Mouse (Mus musculus) yolk sac, embryonic 10.5 days (tissue): Measurements from ENCODE around the gene Stx2.
"Not testable (repeated sequence)": the region's sequence is repeated elsewhere in the genome, so short reads cannot be mapped to it uniquely, and the experiment has no call there.

Experiments
- DNase-seq: peaks from one replicate; pipeline ENCODE4 v3.0.0-alpha.2; 2017; ENCODE audit warnings: low spot score

The Stx2 gene

GRCm38 (mm10) chr5:129009577-129009976 lies 1.2 kb upstream of the Stx2 start:
- DNase-seq = no peak

DNA sequence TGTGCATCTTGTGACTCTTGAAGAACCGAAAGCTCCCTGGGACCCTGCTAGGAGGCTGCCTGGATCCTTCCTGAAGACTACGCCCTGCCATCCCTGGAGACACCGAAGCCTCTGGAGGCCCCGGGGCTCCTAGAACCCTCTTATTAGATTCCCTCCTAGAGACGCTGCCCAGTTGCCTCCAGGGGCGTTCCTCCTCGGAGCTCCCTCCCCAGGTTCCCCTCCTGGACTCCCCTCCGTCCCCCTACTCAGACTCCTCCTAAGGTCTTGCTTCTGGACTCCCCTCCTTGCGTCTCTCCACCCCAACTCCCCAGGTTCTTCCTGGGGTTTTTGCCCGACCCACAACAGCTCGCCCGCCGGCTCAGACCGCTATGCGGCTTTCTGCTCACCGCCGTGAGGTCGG lies 366 bp downstream of the Stx2 start:
- DNase-seq = no peak

DNA sequence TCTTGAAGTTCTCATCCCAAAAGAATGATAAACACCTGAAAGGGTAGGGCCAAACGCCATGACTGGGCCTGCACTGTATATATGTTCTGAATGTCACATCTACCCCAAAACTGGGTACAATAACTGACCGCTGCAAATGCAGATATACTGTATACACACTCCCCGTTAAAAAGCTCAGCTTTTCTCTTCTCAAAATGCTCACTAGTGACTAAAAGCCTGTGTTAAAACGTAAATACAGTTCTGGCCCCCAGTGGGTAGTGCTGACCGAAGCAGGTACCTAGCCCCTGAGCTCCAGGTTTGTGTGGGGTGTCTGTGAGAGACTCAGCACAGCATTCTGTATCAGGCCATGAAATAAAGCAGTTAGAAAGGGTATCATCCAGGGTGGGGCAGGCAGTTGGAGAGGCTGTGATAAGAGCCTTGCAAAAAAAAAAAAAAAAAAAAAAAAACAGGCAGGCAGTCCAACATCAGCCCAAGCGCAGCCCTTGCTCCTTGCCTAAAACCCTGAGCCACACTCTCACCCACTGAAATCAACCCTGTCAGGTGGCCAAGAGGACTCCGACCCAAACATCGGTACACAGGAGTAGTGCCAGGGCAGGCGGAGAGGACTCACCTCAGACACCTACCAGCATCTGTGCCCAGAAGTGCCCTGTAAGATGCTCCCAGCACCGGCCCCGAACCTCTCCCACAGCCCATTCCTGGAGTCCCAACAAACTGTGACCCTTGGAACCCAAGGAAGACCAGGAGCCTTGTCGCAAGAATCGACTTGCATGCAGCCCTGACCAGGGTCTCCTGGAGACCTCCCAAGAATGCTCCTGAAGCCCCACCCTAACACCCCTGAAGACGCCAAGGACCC lies 1.0 kb downstream of the Stx2 start:
- DNase-seq = no peak

- no peak for DNase-seq
Measured at GRCm38 (mm10) chr5:129006031-129006788, 2.2 kb downstream of the Stx2 start.

GRCm38 (mm10) chr5:129005416-129005815 lies 3.0 kb downstream of the Stx2 start:
- DNase-seq = no peak

DNA sequence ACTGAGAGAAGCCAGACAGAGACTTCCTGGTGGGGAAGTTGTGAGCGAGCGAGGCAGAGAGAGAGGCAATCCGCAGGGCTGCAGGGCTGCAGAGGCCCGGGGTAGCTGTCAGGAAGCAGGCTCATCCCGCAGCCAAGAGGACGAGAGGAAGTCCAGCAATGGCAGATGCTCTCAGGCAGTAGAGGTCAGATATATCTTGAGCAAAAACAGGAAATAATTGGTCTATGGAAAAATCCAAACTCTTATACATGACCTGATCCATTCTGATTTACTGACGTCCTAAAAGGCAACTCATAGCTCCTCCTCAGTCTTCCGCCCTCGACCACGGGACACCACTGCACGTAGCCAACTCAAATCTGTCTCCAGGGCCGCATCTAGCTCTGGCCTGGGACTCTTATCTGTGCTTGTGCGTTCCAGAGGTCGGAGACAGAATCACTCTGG lies 5.8 kb downstream of the Stx2 start:
- DNase-seq = no peak

DNA sequence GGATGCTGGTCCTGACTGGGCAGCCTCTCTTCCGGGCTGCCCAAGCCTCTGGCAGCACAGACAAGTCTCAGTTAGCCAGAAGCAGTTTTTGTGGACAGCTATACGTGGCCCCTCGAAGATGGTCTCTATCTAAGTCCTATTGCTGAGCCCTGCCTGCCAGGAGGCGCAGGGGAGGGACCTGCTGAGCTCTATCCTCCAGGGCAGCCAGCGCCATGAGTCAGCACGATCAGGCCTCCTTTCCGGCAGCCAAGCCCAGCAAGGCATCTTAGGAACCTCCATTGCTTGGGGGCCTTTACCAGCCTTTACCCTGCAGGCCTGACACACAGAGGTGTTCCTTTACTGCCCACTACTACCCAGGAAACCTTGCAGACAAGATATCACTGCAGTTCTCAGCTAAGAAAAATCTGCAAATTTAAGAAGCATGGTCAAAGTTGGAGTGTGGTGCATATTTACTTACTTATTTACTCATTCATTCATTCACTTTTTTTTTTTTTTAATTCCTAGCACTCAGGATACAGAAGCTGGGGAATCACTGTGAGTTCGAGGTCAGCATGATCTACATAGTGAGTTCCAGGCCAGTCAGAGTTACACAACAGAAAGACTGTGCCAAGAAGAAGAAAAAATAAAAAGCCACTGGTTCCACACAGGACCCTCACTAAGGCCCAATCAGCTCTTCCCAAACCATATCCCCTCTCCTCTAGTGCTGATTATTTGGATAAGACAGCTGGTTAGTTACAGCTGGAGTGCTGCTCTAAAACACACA lies 7.5 kb downstream of the Stx2 start:
- peak; percentile 40 for DNase-seq

GRCm38 (mm10) chr5:128987141-128987954 lies 21.0 kb downstream of the Stx2 start:
- DNase-seq = no peak

DNA sequence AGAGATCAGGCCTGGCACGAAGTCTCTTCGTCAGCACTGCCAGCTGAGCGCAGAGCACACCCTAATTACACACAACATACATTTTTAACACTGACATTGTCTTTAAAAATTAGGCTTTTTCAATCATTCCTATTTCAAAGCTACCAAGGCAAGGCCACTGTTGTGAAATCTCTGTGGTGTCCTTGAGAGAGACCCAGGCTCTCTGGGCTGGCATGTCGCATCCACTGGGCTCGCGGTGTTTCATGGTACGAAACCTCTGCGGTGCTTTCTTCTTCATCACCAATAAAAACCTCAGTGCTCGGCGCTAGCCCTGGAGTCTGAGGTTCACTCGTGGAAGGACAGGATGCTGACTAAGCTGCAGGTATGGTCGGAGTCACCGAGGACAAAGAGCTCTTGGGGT lies 22.4 kb downstream of the Stx2 start:
- no peak for DNase-seq

- no peak for DNase-seq
Measured at GRCm38 (mm10) chr5:128984536-128984935, 23.8 kb downstream of the Stx2 start.

- DNase-seq = peak; percentile 29
Measured at GRCm38 (mm10) chr5:128981607-128982006, 26.8 kb downstream of the Stx2 start.

DNA sequence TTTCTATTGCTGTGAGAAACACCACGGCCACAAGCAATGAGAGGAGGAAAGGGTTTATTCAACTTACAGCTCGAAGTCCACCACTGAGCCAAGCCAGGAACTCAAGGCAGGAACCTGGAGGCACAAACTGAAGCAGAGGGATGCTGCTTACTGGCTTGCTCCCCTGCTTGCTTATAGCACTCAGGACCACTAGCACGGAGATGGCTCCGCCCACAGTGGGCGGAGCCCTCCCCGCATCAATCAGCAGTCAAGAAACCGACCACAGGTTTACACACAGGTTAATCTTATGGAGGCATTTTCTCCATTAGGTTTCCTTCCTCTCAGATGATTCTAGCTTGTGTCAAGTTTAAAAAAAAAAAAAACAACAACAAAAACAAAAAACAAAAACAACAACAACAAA lies 27.5 kb downstream of the Stx2 start:
- no peak for DNase-seq

- no peak for DNase-seq
Measured at GRCm38 (mm10) chr5:128978957-128979356, 29.4 kb downstream of the Stx2 start.

GRCm38 (mm10) chr5:128977466-128977865 lies 30.9 kb downstream of the Stx2 start:
- DNase-seq = not testable (repeated sequence)

DNA sequence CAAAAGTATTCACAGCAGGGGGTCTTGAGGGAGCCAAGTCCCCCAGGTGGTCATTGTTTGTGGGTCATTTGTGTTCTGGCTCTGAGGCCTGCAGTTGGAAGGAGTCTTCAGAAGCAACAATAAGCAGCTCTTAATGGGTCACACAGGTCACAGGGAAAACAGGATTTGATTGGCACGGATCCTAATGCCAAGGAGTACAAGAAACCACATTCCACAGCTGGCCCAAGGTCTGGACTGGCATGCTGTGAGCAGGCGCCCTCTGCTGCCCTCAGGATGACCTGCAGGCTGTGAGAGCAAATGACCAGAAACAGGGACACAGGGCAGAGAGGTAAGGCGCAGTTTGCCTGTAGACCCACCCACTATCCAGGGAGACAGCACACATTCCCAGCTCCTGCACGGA lies 32.1 kb downstream of the Stx2 start:
- DNase-seq = no peak

DNA sequence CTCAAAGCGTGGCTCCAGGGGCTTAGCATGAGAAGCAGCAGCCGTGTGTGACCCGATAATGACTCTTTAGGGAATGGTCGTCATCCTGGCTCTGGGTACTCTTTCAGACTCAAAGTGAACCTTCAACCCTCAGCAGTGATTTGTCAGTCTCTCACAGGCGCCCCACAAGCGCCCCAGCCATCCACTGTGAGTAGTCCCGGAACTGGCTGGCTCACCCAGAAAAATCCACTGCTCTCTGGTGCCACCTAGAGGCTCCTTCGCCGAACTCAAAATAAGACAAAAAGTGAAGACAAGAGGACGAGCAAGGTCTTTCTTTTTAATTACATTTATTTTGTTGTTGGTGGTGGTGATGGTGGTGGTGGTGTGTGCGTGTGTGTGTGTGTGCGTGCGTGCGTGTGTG lies 37.1 kb downstream of the Stx2 start:
- DNase-seq = peak; percentile 27

- no peak for DNase-seq
Measured at GRCm38 (mm10) chr5:128970878-128971277, 37.5 kb downstream of the Stx2 start.

DNA sequence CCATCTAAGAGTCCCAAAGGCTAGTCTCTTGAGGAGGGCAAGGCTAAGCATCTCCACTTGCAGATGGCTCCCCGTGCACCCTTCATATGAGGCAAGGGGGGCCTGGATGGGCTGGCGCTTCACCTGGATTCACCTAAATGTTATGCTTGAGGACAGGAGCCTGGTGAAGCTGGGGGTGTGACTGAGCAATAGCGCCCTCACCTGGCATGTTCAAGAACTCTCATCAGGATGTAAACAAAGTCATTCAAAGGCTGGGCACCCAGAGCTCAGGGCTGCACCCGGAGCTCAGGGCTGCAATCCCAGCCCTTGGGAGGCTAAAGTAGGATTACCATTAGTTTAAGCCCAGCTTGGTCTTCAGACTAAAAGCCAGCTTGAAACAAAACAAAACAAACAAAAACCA lies 44.0 kb downstream of the Stx2 start:
- no peak for DNase-seq

DNA sequence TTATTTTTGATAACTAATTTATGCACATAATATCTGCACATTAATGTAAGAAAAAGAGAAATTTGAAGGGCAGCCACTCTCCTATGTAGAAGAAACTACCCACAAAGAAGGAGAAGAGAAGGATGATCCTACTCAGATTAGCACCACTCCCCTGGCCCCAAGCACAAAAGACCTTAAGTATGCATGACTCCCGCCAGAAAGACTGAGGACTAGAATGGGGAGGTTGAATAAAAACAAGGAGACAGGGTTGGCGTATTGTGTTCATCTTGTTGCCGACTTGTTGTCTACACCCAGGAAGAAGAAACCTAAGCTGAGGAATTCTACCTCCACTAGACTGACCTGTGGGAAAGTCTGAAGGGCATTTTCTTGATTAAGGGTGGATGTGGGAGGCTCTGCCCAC lies 49.5 kb downstream of the Stx2 start:
- no peak for DNase-seq

- DNase-seq = not testable (repeated sequence)
Measured at GRCm38 (mm10) chr5:128954371-128954770, 54.0 kb downstream of the Stx2 start.

- DNase-seq = no peak
Measured at GRCm38 (mm10) chr5:128953278-128954070, 54.9 kb downstream of the Stx2 start, which contains the start of gene Rimbp2. Gene Rimbp2 (minus strand): TSS chr5:128953486.
